Mouse (Mus musculus): ENCODE measurements at regions not wholly inside any gene's neighbourhood (a gene's known extent, or its start where the extent isn't known, plus 50 kb on each side); places are given as distances from the start of the nearest gene placed in this dataset.

- Histone ChIP-seq H3K4me2 (ENCODE audit: low read depth) (no peak overlapping the region), H3ac (ENCODE audit: control insufficient read depth, insufficient read length) (no peak overlapping the region), H3K4me3 (no peak overlapping the region), H3K79me2 (ENCODE audit: control insufficient read depth, insufficient read depth) (no peaks in the 10 kb centered on the region), H3K27me3 (ENCODE audit: control insufficient read depth, insufficient read depth, insufficient read length) (no peaks in the 10 kb centered on the region), H3K36me3 (ENCODE audit: control insufficient read depth, insufficient read depth) (no peaks in the 10 kb centered on the region)
- no peak for TF ChIP-seq POLR2AphosphoS2 (IDR thresholded peaks at IDR 0.05; ENCODE audit: insufficient read length, low read depth)
- no peak for TF ChIP-seq SRF (IDR thresholded peaks at IDR 0.05; ENCODE audit: control insufficient read depth, insufficient read length, low read depth)
- no peak for TF ChIP-seq TCF3 (IDR thresholded peaks at IDR 0.05; ENCODE audit: insufficient read length, low read depth)
- TF ChIP-seq POLR2A (IDR thresholded peaks at IDR 0.05; ENCODE audit: insufficient read length, low read depth), result no peak
- no peak for TF ChIP-seq E2F4 (IDR thresholded peaks at IDR 0.05; ENCODE audit: insufficient read depth)
- TF ChIP-seq MYOD1 (IDR thresholded peaks at IDR 0.05; ENCODE audit: control insufficient read depth in 1 of 3, insufficient read length in 2 of 3, low read depth in 2 of 3), result no peak
- no peak for TF ChIP-seq TCF12 (IDR thresholded peaks at IDR 0.05; ENCODE audit: insufficient read depth, poor library complexity, severe bottlenecking)
- TF ChIP-seq REST (IDR thresholded peaks at IDR 0.05; ENCODE audit: insufficient read depth, insufficient read length), result no peak
- TF ChIP-seq USF1 (IDR thresholded peaks at IDR 0.05; ENCODE audit: low read depth), result no peak
- TF ChIP-seq MYOG (IDR thresholded peaks at IDR 0.05; ENCODE audit: control insufficient read depth in 1 of 3, insufficient read depth in 1 of 3, insufficient read length in 2 of 3, low read depth in 2 of 3), result no peak
- TF ChIP-seq CEBPB (IDR thresholded peaks at IDR 0.05; ENCODE audit: insufficient read depth, poor library complexity, severe bottlenecking), result no peak
- no peak for TF ChIP-seq MAX (IDR thresholded peaks at IDR 0.05; ENCODE audit: low read depth)
These were observed 195.3 kb upstream of the Map3k1 start for GRCm38 (mm10) chr13:112004126-112004525.

- Histone ChIP-seq H3ac (ENCODE audit: control insufficient read depth, insufficient read length) (no peak overlapping the region), H3K4me3 (no peak overlapping the region), H3K36me3 (ENCODE audit: control insufficient read depth, insufficient read depth) (no peaks in the 10 kb centered on the region), H3K27me3 (ENCODE audit: control insufficient read depth, insufficient read depth, insufficient read length) (no peaks in the 10 kb centered on the region), H3K79me2 (ENCODE audit: control insufficient read depth, insufficient read depth) (no peaks in the 10 kb centered on the region), H3K4me2 (ENCODE audit: low read depth) (no peak overlapping the region)
- TF ChIP-seq MYOG (IDR thresholded peaks at IDR 0.05; ENCODE audit: control insufficient read depth in 1 of 3, insufficient read depth in 1 of 3, insufficient read length in 2 of 3, low read depth in 2 of 3) (no peak), E2F4 (IDR thresholded peaks at IDR 0.05; ENCODE audit: insufficient read depth) (no peak), TCF3 (IDR thresholded peaks at IDR 0.05; ENCODE audit: insufficient read length, low read depth) (no peak), TCF12 (IDR thresholded peaks at IDR 0.05; ENCODE audit: insufficient read depth, poor library complexity, severe bottlenecking) (no peak)
These were observed 196.6 kb upstream of the Map3k1 start for GRCm38 (mm10) chr13:112005421-112005820.

DNA sequence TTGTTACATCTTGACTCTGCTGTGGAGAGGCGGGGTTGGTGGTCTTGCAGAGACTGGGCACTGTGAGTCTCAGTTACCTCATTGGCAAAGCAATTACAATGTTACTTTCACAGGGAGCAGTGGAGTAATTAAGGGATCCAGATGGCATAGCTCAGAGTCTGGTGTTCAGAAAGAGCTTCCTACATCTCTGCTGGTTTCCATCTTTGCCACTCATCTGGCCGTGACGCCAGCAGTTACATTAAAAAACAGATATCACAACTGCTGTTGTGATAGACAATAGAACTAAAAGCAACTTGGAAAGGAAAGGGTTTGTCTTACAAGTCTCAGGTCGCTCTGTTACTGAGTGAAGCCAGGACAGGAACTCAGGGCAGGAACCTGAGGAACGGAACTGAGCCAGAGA, 200.0 kb upstream of the Map3k1 start:
- TF ChIP-seq MYOG (IDR thresholded peaks at IDR 0.05; ENCODE audit: control insufficient read depth in 1 of 3, insufficient read depth in 1 of 3, insufficient read length in 2 of 3, low read depth in 2 of 3) (no peak), SRF (IDR thresholded peaks at IDR 0.05; ENCODE audit: control insufficient read depth, insufficient read length, low read depth) (no peak), TCF3 (IDR thresholded peaks at IDR 0.05; ENCODE audit: insufficient read length, low read depth) (no peak), USF1 (IDR thresholded peaks at IDR 0.05; ENCODE audit: low read depth) (no peak), REST (IDR thresholded peaks at IDR 0.05; ENCODE audit: insufficient read depth, insufficient read length) (no peak), TCF12 (IDR thresholded peaks at IDR 0.05; ENCODE audit: insufficient read depth, poor library complexity, severe bottlenecking) (no peak), CEBPB (IDR thresholded peaks at IDR 0.05; ENCODE audit: insufficient read depth, poor library complexity, severe bottlenecking) (no peak), MAX (IDR thresholded peaks at IDR 0.05; ENCODE audit: low read depth) (no peak), POLR2A (IDR thresholded peaks at IDR 0.05; ENCODE audit: insufficient read length, low read depth) (no peak), POLR2AphosphoS2 (IDR thresholded peaks at IDR 0.05; ENCODE audit: insufficient read length, low read depth) (no peak), MYOD1 (IDR thresholded peaks at IDR 0.05; ENCODE audit: control insufficient read depth in 1 of 3, insufficient read length in 2 of 3, low read depth in 2 of 3) (no peak), E2F4 (IDR thresholded peaks at IDR 0.05; ENCODE audit: insufficient read depth) (no peak)
- H3K79me2 ChIP-seq (ENCODE audit: control insufficient read depth, insufficient read depth), result no peaks in the 10 kb centered on the region
- no peak overlapping the region for H3K4me3 ChIP-seq
- no peaks in the 10 kb centered on the region for H3K36me3 ChIP-seq (ENCODE audit: control insufficient read depth, insufficient read depth)
- no peak overlapping the region for H3ac ChIP-seq (ENCODE audit: control insufficient read depth, insufficient read length)
- H3K4me2 ChIP-seq (ENCODE audit: low read depth), result no peak overlapping the region
- no peaks in the 10 kb centered on the region for H3K27me3 ChIP-seq (ENCODE audit: control insufficient read depth, insufficient read depth, insufficient read length)

DNA sequence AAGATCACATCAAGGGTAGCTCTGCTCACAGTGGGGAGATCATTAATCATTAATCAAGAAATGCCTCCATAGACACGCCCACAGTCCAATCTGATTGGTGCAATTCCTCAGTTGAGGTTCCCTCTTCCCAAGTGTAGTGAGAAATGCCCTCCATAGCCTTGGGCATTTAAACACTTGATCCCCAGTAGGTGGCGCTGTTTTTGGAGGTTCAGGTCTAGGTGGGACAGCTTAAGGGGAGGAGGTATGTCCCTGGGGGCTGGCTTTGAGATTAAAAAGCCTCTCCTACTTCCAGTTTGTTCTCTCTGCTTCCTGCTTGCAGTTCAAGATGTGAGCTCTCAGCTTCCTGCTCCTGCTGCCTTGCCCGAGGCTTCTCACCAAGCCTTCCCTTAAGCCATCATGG, 200.5 kb upstream of the Map3k1 start:
- Histone ChIP-seq H3K79me2 (ENCODE audit: control insufficient read depth, insufficient read depth) (no peaks in the 10 kb centered on the region), H3K27me3 (ENCODE audit: control insufficient read depth, insufficient read depth, insufficient read length) (no peaks in the 10 kb centered on the region), H3K36me3 (ENCODE audit: control insufficient read depth, insufficient read depth) (no peaks in the 10 kb centered on the region), H3K4me2 (ENCODE audit: low read depth) (no peak overlapping the region), H3ac (ENCODE audit: control insufficient read depth, insufficient read length) (no peak overlapping the region), H3K4me3 (no peak overlapping the region)
- TF ChIP-seq POLR2A (IDR thresholded peaks at IDR 0.05; ENCODE audit: insufficient read length, low read depth) (no peak), TCF3 (IDR thresholded peaks at IDR 0.05; ENCODE audit: insufficient read length, low read depth) (no peak), USF1 (IDR thresholded peaks at IDR 0.05; ENCODE audit: low read depth) (no peak), MAX (IDR thresholded peaks at IDR 0.05; ENCODE audit: low read depth) (no peak), POLR2AphosphoS2 (IDR thresholded peaks at IDR 0.05; ENCODE audit: insufficient read length, low read depth) (no peak), MYOG (IDR thresholded peaks at IDR 0.05; ENCODE audit: control insufficient read depth in 1 of 3, insufficient read depth in 1 of 3, insufficient read length in 2 of 3, low read depth in 2 of 3) (no peak), CEBPB (IDR thresholded peaks at IDR 0.05; ENCODE audit: insufficient read depth, poor library complexity, severe bottlenecking) (no peak), REST (IDR thresholded peaks at IDR 0.05; ENCODE audit: insufficient read depth, insufficient read length) (no peak), TCF12 (IDR thresholded peaks at IDR 0.05; ENCODE audit: insufficient read depth, poor library complexity, severe bottlenecking) (no peak), MYOD1 (IDR thresholded peaks at IDR 0.05; ENCODE audit: control insufficient read depth in 1 of 3, insufficient read length in 2 of 3, low read depth in 2 of 3) (no peak), E2F4 (IDR thresholded peaks at IDR 0.05; ENCODE audit: insufficient read depth) (no peak), SRF (IDR thresholded peaks at IDR 0.05; ENCODE audit: control insufficient read depth, insufficient read length, low read depth) (no peak)

DNA sequence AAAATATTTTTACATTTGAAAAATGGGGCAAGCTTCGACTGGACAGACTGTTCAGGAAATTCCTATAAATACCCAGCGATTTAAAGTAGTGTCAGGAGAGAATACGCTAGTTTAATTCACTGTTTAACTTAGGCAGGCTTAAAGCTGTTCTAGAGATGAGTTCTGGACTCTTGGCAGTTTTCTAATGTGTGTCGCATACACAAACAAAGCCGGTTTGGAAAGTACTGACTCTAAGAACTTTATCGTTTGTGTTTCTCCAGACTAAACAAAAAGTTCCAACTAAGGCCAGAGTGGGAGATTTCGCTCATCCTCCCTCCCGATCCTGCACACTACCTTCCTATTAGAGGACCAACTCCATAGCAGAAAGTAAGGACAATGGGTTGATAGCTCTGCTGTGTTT, 201.7 kb upstream of the Map3k1 start:
- Histone ChIP-seq H3K79me2 (ENCODE audit: control insufficient read depth, insufficient read depth) (no peaks in the 10 kb centered on the region), H3K36me3 (ENCODE audit: control insufficient read depth, insufficient read depth) (no peaks in the 10 kb centered on the region), H3K27me3 (ENCODE audit: control insufficient read depth, insufficient read depth, insufficient read length) (no peaks in the 10 kb centered on the region), H3K4me3 (no peak overlapping the region), H3K4me2 (ENCODE audit: low read depth) (no peak overlapping the region), H3ac (ENCODE audit: control insufficient read depth, insufficient read length) (no peak overlapping the region)
- TF ChIP-seq CEBPB (IDR thresholded peaks at IDR 0.05; ENCODE audit: insufficient read depth, poor library complexity, severe bottlenecking) (no peak), USF1 (IDR thresholded peaks at IDR 0.05; ENCODE audit: low read depth) (no peak), MYOD1 (IDR thresholded peaks at IDR 0.05; ENCODE audit: control insufficient read depth in 1 of 3, insufficient read length in 2 of 3, low read depth in 2 of 3) (no peak), TCF12 (IDR thresholded peaks at IDR 0.05; ENCODE audit: insufficient read depth, poor library complexity, severe bottlenecking) (no peak), E2F4 (IDR thresholded peaks at IDR 0.05; ENCODE audit: insufficient read depth) (no peak), MAX (IDR thresholded peaks at IDR 0.05; ENCODE audit: low read depth) (no peak), SRF (IDR thresholded peaks at IDR 0.05; ENCODE audit: control insufficient read depth, insufficient read length, low read depth) (no peak), MYOG (IDR thresholded peaks at IDR 0.05; ENCODE audit: control insufficient read depth in 1 of 3, insufficient read depth in 1 of 3, insufficient read length in 2 of 3, low read depth in 2 of 3) (no peak), POLR2AphosphoS2 (IDR thresholded peaks at IDR 0.05; ENCODE audit: insufficient read length, low read depth) (no peak), TCF3 (IDR thresholded peaks at IDR 0.05; ENCODE audit: insufficient read length, low read depth) (no peak), POLR2A (IDR thresholded peaks at IDR 0.05; ENCODE audit: insufficient read length, low read depth) (no peak), REST (IDR thresholded peaks at IDR 0.05; ENCODE audit: insufficient read depth, insufficient read length) (no peak)

Measured in myocyte (in vitro differentiated cells).